ENCODE assay signal across 19 mouse cellular contexts in the genomic region with DNA sequence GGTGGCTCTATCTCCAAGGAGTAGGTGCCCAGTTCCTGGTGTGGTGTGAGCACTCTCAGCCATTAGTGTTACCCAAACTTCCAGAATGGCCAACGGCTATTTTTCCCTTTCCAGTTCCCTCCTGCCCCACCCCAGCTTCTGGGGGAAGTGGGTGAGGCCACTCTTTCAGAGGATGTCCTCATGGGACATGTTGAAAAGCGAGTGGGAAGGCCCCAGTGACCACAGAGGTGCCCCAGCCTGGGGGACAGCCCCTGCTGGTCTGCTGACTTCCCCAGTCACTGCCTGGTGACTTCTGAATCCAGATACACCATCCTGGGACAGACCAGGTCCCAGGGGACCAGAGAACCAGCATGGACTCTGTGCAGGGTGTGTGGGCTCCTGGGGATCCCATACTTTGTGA. TPM values are rescaled to one million over a fixed set of nuclear protein-coding genes. Genes with fewer than 3 reads are reported as not detected.
DNase-seq lines count a peak whose midpoint lies in the region; ATAC-seq lines count a peak whose summit lies in the region.
"Had no signal": no experiment of that assay in that cellular context is flagged by ENCODE, and none has a peak within 500 bp of the region (broad histone marks: within the 10 kb centered on the region; RNA-seq: fewer than 3 reads in every experiment).

No protein-coding gene starts in this region.

- ATAC-seq in liver, embryonic 15.5 days (ENCODE audit: insufficient read depth): no peak
- ATAC-seq in liver, embryonic 12.5 days: no peak
- ATAC-seq in granulocyte monocyte progenitor cell, adult 5-6 weeks (replicated peaks; ENCODE audit: poor library complexity, severe bottlenecking): peak; percentile 40
- ATAC-seq in forebrain, embryonic 15.5 days (replicated peaks): no peak
- ATAC-seq in midbrain, embryonic 16.5 days: no peak
- ATAC-seq: hindbrain, postnatal 0 days had no signal

- no peaks in the 10 kb centered on the region for H3K9me3 ChIP-seq in liver, embryonic 15.5 days (replicated peaks)
- H3K9me3 ChIP-seq in liver, embryonic 12.5 days (replicated peaks): no peaks in the 10 kb centered on the region
- no peaks in the 10 kb centered on the region for H3K9me3 ChIP-seq in forebrain, embryonic 15.5 days
- H3K9me3 ChIP-seq in midbrain, embryonic 16.5 days (replicated peaks; ENCODE audit: control insufficient read depth, low read length, poor library complexity, severe bottlenecking): no peaks in the 10 kb centered on the region
- H3K9me3 ChIP-seq: liver, embryonic 13.5 days; midbrain, embryonic 12.5 days had no signal

- H3K4me1 ChIP-seq in liver, embryonic 15.5 days (replicated peaks): 0 out of 2 replicates have a peak, but pooled peaks cover 3% of the 10 kb centered on the region
- H3K4me1 ChIP-seq in liver, embryonic 12.5 days: no peaks in the 10 kb centered on the region
- H3K4me1 ChIP-seq in forebrain, embryonic 15.5 days: no peaks in the 10 kb centered on the region
- H3K4me1 ChIP-seq in midbrain, embryonic 16.5 days (ENCODE audit: control insufficient read depth, insufficient read depth, low read length): no peaks in the 10 kb centered on the region
- H3K4me1 ChIP-seq: liver, embryonic 13.5 days; midbrain, embryonic 12.5 days had no signal

- 16% methylated on average over 2 of the region's 2 CpGs for WGBS in liver, embryonic 15.5 days (ENCODE audit: insufficient replicate concordance)
- WGBS in liver, embryonic 12.5 days (ENCODE audit: insufficient replicate concordance): 31% methylated on average over 2 of the region's 2 CpGs
- 61% methylated on average over 2 of the region's 2 CpGs for WGBS in forebrain, embryonic 15.5 days
- WGBS in midbrain, embryonic 16.5 days: 59% methylated on average over 2 of the region's 2 CpGs

- H3K27ac ChIP-seq in liver, embryonic 15.5 days (replicated peaks): peak overlapping the region; percentile 64
- no peak overlapping the region for H3K27ac ChIP-seq in liver, embryonic 12.5 days
- no peak overlapping the region for H3K27ac ChIP-seq in forebrain, embryonic 15.5 days (replicated peaks)
- no peak overlapping the region for H3K27ac ChIP-seq in midbrain, embryonic 16.5 days (ENCODE audit: low read length)
- H3K27ac ChIP-seq: hindbrain, postnatal 0 days; midbrain, embryonic 12.5 days had no signal

- H3K4me3 ChIP-seq in liver, embryonic 15.5 days (replicated peaks): 0 out of 2 replicates have a peak overlapping the region, but pooled peaks have one; percentile 37
- no peak overlapping the region for H3K4me3 ChIP-seq in liver, embryonic 12.5 days
- no peak overlapping the region for H3K4me3 ChIP-seq in forebrain, embryonic 15.5 days
- no peak overlapping the region for H3K4me3 ChIP-seq in midbrain, embryonic 16.5 days (ENCODE audit: low read depth, low read length)
- H3K4me3 ChIP-seq: liver, embryonic 13.5 days; midbrain, embryonic 12.5 days had no signal

- DNase-seq in lung, postnatal 4 days: peak; percentile 61 to 64
- peak; percentile 78 to 81 for DNase-seq in spleen, postnatal 36 days (ENCODE audit: low spot score in 2 of 2)
- no peak for DNase-seq in neural tube, embryonic 10.5 days (ENCODE audit: extremely low spot score, low spot score)
- DNase-seq: adrenal gland, adult 8-10 months; cerebellum, adult 9-11 months; gastrocnemius, postnatal 10 days; kidney, adult 8-10 months; layer of hippocampus, postnatal 36 days; liver, embryonic 13.5 days; right cerebral cortex, postnatal 14 days had no signal

- no peaks in the 10 kb centered on the region for H3K27me3 ChIP-seq in liver, embryonic 15.5 days
- peaks cover under 1% of the 10 kb centered on the region; the same call in 1 of the 2 replicates for H3K27me3 ChIP-seq in liver, embryonic 12.5 days (replicated peaks)
- H3K27me3 ChIP-seq in forebrain, embryonic 15.5 days: no peaks in the 10 kb centered on the region
- no peaks in the 10 kb centered on the region for H3K27me3 ChIP-seq in midbrain, embryonic 16.5 days (ENCODE audit: control insufficient read depth, insufficient read depth, low read depth, low read length)
- H3K27me3 ChIP-seq: liver, embryonic 13.5 days; midbrain, embryonic 12.5 days had no signal

- no peak overlapping the region for H3K9ac ChIP-seq in liver, embryonic 15.5 days
- H3K9ac ChIP-seq in liver, embryonic 12.5 days: no peak overlapping the region
- H3K9ac ChIP-seq in forebrain, embryonic 15.5 days (replicated peaks): no peak overlapping the region
- H3K9ac ChIP-seq in midbrain, embryonic 16.5 days (ENCODE audit: low read depth, low read length): no peak overlapping the region
- H3K9ac ChIP-seq: liver, embryonic 13.5 days; midbrain, embryonic 12.5 days had no signal

- no peaks in the 10 kb centered on the region for H3K36me3 ChIP-seq in liver, embryonic 15.5 days (replicated peaks)
- no peaks in the 10 kb centered on the region for H3K36me3 ChIP-seq in liver, embryonic 12.5 days
- no peaks in the 10 kb centered on the region for H3K36me3 ChIP-seq in forebrain, embryonic 15.5 days
- H3K36me3 ChIP-seq in midbrain, embryonic 16.5 days (ENCODE audit: control insufficient read depth, insufficient read depth, low read length): no peaks in the 10 kb centered on the region
- H3K36me3 ChIP-seq: liver, embryonic 13.5 days; midbrain, embryonic 12.5 days had no signal

- H3K4me2 ChIP-seq in liver, embryonic 15.5 days: peak overlapping the region; percentile 21; the same call in 1 of the 2 replicates
- H3K4me2 ChIP-seq in liver, embryonic 12.5 days: no peak overlapping the region
- H3K4me2 ChIP-seq in forebrain, embryonic 15.5 days (replicated peaks): no peak overlapping the region
- no peak overlapping the region for H3K4me2 ChIP-seq in midbrain, embryonic 16.5 days (ENCODE audit: low read length)
- H3K4me2 ChIP-seq: midbrain, embryonic 12.5 days had no signal

RNA-seq across cellular contexts. Expression of gene Ncf4, which starts 3.1 kb away (rescaled TPM):
- polyA plus RNA-seq in liver, embryonic 15.5 days (2015; fragmentation: Nextera tagmentation; extraction: Ambion mirVana): 46.6 and 47.6 TPM in 2 replicates
- polyA plus RNA-seq in liver, embryonic 12.5 days (2016; fragmentation: Nextera tagmentation; extraction: Ambion mirVana): 31.4 and 37.5 TPM in 2 replicates
- 122 and 173 TPM in 2 replicates for total RNA-seq in granulocyte monocyte progenitor cell, adult 5-6 weeks (2014; fragmentation: Nextera tagmentation)
- total RNA-seq in granulocyte monocyte progenitor cell, adult 5-6 weeks (2017): 73.5 and 77.6 TPM in 2 replicates
- 0.87 and 1.1 TPM in 2 replicates for polyA plus RNA-seq in forebrain, embryonic 15.5 days (2015; fragmentation: Nextera tagmentation; extraction: Ambion mirVana)
- polyA plus RNA-seq in midbrain, embryonic 16.5 days (2015; fragmentation: Nextera tagmentation; extraction: Ambion mirVana): 0.54 and 1.6 TPM in 2 replicates

RNA-seq across cellular contexts. Expression of gene Pvalb, which starts 41.5 kb away (rescaled TPM):
- polyA plus RNA-seq in liver, embryonic 15.5 days (2015; fragmentation: Nextera tagmentation; extraction: Ambion mirVana): not detected in 2 replicates
- not detected in 2 replicates for polyA plus RNA-seq in liver, embryonic 12.5 days (2016; fragmentation: Nextera tagmentation; extraction: Ambion mirVana)
- total RNA-seq in granulocyte monocyte progenitor cell, adult 5-6 weeks (2014; fragmentation: Nextera tagmentation): not detected in 2 replicates
- total RNA-seq in granulocyte monocyte progenitor cell, adult 5-6 weeks (2017): not detected in 2 replicates
- not detected in 2 replicates for polyA plus RNA-seq in forebrain, embryonic 15.5 days (2015; fragmentation: Nextera tagmentation; extraction: Ambion mirVana)
- 1.3 and 1.8 TPM in 2 replicates for polyA plus RNA-seq in midbrain, embryonic 16.5 days (2015; fragmentation: Nextera tagmentation; extraction: Ambion mirVana)
- total RNA-seq: adrenal gland, adult 8-10 months; ES-E14 had no signal
- polyA plus RNA-seq: liver, embryonic 13.5 days; neural tube, embryonic 11.5 days had no signal

RNA-seq across cellular contexts. Expression of gene Csf2rb2, which starts 57.9 kb away (rescaled TPM):
- polyA plus RNA-seq in liver, embryonic 15.5 days (2015; fragmentation: Nextera tagmentation; extraction: Ambion mirVana): 1.4 and 1.5 TPM in 2 replicates
- polyA plus RNA-seq in liver, embryonic 12.5 days (2016; fragmentation: Nextera tagmentation; extraction: Ambion mirVana): 0.79 and 1.0 TPM in 2 replicates
- total RNA-seq in granulocyte monocyte progenitor cell, adult 5-6 weeks (2014; fragmentation: Nextera tagmentation): 7.8 and 10.7 TPM in 2 replicates
- 1.6 and 4.1 TPM in 2 replicates for total RNA-seq in granulocyte monocyte progenitor cell, adult 5-6 weeks (2017)
- polyA plus RNA-seq in forebrain, embryonic 15.5 days (2015; fragmentation: Nextera tagmentation; extraction: Ambion mirVana): 0.08 and 0.15 TPM in 2 replicates
- polyA plus RNA-seq in midbrain, embryonic 16.5 days (2015; fragmentation: Nextera tagmentation; extraction: Ambion mirVana): 0.08 and 0.11 TPM in 2 replicates

Comparison
In these comparisons a context has a peak if more than half of its experiments do, and no peak if none do; other contexts are left out.
1. RNA of gene Ncf4, which starts 3.1 kb away (polyA plus RNA-seq): 46.6 to 47.6 TPM in liver, embryonic 15.5 days and 31.4 to 37.5 TPM in liver, embryonic 12.5 days; 0.87 to 1.1 TPM in forebrain, embryonic 15.5 days and 0.54 to 1.6 TPM in midbrain, embryonic 16.5 days; every median in the first group is over 10 times any median in the second.